Mouse (Mus musculus) MEL (cell line): ENCODE results near the gene Ccdc170.

ENCODE experiments used
- CTCF ChIP-seq, 3 experiments: IDR thresholded peaks in 2 of 3; conservative IDR thresholded peaks in 1 of 3; 2 replicates each; pipeline ENCODE4 v1.5.1; 2011 to 2012; ENCODE audit warnings: low read length in 3 of 3, low read depth in 2 of 3, mild to moderate bottlenecking in 2 of 3, improper control_type of control experiment in 1 of 3, inconsistent platforms in 1 of 3, mixed read lengths in 1 of 3, moderate library complexity in 1 of 3; ENCODE audit not compliant: control insufficient read depth in 1 of 3, insufficient read depth in 1 of 3, poor library complexity in 1 of 3, severe bottlenecking in 1 of 3
- SIN3A ChIP-seq: IDR thresholded peaks from 2 replicates; pipeline ENCODE4 v1.6.1; 2012; ENCODE audit warnings: low read length, improper control_type of control experiment, inconsistent platforms
- SMC3 ChIP-seq: IDR thresholded peaks from 2 replicates; pipeline ENCODE4 v1.6.1; 2011; ENCODE audit warnings: low read depth, low read length, improper control_type of control experiment
- TAL1 ChIP-seq: IDR thresholded peaks from 2 replicates; pipeline ENCODE4 v1.6.1; 2012; ENCODE audit warnings: mild to moderate bottlenecking, inconsistent platforms, low read length, moderate library complexity, mixed read lengths
- USF2 ChIP-seq, 2 experiments: IDR thresholded peaks; 2 replicates each; pipeline ENCODE4 v1.6.1; 2011 to 2012; ENCODE audit warnings: improper control_type of control experiment in 2 of 2, low read length in 2 of 2, borderline replicate concordance in 1 of 2, inconsistent platforms in 1 of 2, low read depth in 1 of 2, mild to moderate bottlenecking in 1 of 2; ENCODE audit not compliant: insufficient read depth in 1 of 2
- ZKSCAN1 ChIP-seq: IDR thresholded peaks from 2 replicates; pipeline ENCODE4 v1.6.1; 2012; ENCODE audit warnings: low read depth, mild to moderate bottlenecking, inconsistent platforms, low read length, improper control_type of control experiment, moderate library complexity

GRCm38 (mm10) chr10:4611386-4612155, 129.3 kb downstream of the Ccdc170 start, which contains the start of gene Esr1:
- TF ChIP-seq ZKSCAN1 = no peak
- TF ChIP-seq CTCF (IDR thresholded peaks at IDR 0.05 in 2 of 3, conservative IDR thresholded peaks at IDR 0.05 in 1 of 3; ENCODE audit: control insufficient read depth in 1 of 3, insufficient read depth in 1 of 3, low read depth in 2 of 3, low read length in 3 of 3, poor library complexity in 1 of 3, severe bottlenecking in 1 of 3) = peak in 1 of 3 experiments; percentile 30; a peak in 2 of 6 replicates
- TF ChIP-seq SIN3A = no peak
- TF ChIP-seq SMC3 = peak; percentile 21; the same call in 1 of the 2 replicates
- no peak for TF ChIP-seq TAL1
- no peak for TF ChIP-seq USF2 (IDR thresholded peaks at IDR 0.05; ENCODE audit: borderline replicate concordance in 1 of 2, insufficient read depth in 1 of 2, low read depth in 1 of 2, low read length in 2 of 2)
